Mouse (Mus musculus) cerebellum, adult 11-12 months (tissue): ENCODE data around the gene Lce3a.

ENCODE experiments used
- DNase-seq: peaks from one replicate; pipeline ENCODE4 v3.0.0; 2022

Gene Lce3a

DNA sequence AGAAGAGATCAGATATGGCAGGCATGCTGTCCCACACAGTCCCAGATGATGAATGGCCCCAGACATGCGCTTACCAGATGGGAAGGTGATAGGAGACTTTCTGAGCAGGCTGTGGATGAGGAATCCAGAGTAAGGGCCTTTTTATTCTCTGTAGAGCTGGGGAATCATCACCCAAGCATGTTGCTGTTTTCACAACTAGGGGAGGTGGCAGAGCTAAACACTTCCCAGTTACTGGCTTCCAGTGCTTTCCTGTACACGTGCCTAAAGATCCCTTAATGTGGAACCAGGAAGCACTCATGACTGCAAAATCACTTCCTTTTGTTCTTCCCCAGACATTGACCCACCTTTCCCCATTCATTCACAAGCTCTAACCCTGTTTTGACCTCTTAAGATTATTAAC, at the start of gene Lce3a:
Gene Lce3a (minus strand): TSS at position 101 of the 400 bp plus-strand sequence.
- no peak for DNase-seq

DNA sequence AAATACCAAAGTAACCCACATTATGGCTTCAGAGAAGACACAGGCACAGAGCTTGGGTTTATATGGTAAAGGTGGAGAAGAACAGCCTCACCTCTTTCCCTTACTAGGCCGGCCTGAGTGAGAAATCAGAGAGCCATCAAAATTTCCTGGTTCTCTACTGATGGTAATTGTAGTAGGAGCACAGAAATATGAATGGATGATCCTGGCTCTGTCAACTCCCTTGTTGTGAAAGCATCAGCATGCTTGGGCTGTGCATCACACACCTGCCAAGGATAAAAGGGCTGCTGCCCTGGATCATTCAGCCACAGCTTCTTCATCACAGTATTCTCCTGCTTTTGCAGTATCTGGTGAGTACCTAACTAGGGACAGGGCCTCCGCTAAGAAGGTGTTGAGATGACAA, 40.7 kb upstream of the Lce3a start, which contains the start of gene Lce3e:
Gene Lce3e (plus strand): TSS at position 301 of the 400 bp plus-strand sequence.
- DNase-seq = no peak

- DNase-seq = no peak
Observed at GRCm38 (mm10) chr3:92957090-92957489, 31.1 kb upstream of the Lce3a start, which contains the start of gene Lce3d. Lce3d (plus strand) TSS chr3:92957390.

GRCm38 (mm10) chr3:92944186-92944585, 18.2 kb upstream of the Lce3a start, which contains the start of gene Lce3c:
Lce3c (plus strand) TSS chr3:92944486.
- DNase-seq = no peak

GRCm38 (mm10) chr3:92932679-92933078, 6.6 kb upstream of the Lce3a start, which contains the start of gene Lce3b:
Lce3b (plus strand) TSS chr3:92932979.
- DNase-seq = no peak

GRCm38 (mm10) chr3:92920364-92920763, 5.7 kb downstream of the Lce3a start:
- no peak for DNase-seq

- no peak for DNase-seq
Observed at GRCm38 (mm10) chr3:92907571-92907970, 18.5 kb downstream of the Lce3a start.

GRCm38 (mm10) chr3:92905182-92905581, 20.8 kb downstream of the Lce3a start:
- DNase-seq = no peak

DNA sequence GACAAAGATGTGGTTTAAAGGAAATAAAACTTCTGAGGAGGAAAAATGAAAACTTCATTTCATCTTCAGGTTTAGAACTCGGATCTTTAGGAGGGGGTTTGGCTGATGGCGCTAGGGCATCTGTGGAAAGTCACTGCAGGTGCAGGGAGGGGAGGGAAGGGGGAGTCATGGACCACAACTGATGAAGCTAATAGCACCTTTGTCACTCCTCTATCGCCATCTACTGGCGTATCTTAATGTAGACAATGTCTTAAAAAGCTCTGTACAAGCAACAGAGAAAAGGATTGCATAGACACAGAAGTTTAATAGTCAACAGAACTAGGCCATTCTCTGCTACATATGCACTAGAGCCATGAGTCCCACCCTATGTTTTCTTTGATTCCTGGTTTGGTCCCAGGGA, 22.4 kb downstream of the Lce3a start:
- no peak for DNase-seq

GRCm38 (mm10) chr3:92902992-92903391, 23.0 kb downstream of the Lce3a start:
- no peak for DNase-seq

DNA sequence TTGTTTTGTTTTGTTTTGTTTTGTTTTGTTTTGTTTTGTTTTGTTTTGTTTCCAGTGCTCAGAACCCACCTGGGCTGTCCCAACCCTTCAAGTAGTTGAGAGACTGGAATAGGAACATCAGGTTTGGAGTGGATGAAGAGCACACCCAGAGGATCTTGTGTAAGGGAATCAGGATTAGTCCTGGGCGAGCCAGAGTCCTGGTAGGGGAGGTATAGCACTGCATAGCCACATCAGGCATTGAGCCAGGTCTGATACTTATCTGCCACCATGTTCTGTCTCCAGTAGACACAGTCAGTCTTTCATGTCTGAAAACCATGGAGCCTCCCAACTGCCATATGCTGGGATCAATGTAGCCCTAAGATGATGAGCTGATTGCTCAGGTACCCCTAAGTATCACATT, 31.5 kb downstream of the Lce3a start:
- no peak for DNase-seq

- DNase-seq = no peak
Observed at GRCm38 (mm10) chr3:92894063-92894462, 32.0 kb downstream of the Lce3a start.
